Mouse (Mus musculus): ENCODE data around the gene Fam49a. TPM values are rescaled to one million over a fixed set of nuclear protein-coding genes. Genes with fewer than 3 reads are reported as not detected.

Gene Fam49a
- polyA plus RNA-seq, 1 experiment: 11.3 TPM

GRCm38 (mm10) chr12:12292043-12292618 is 30.2 kb downstream of the Fam49a start:
- no peak for DNase-seq (ENCODE audit: low read depth in 1 of 2, low spot score in 2 of 2)
- Histone ChIP-seq H3K27ac (ENCODE audit: insufficient read depth, low read length) (no peak overlapping the region), H3K36me3 (ENCODE audit: control insufficient read depth, insufficient read depth, low read length) (no peaks in the 10 kb centered on the region), H3K4me3 (ENCODE audit: extremely low read depth, insufficient read depth, insufficient read length) (no peak overlapping the region), H3K4me1 (ENCODE audit: control insufficient read depth, insufficient read depth, insufficient read length) (peaks cover 15% of the 10 kb centered on the region), H3K27me3 (ENCODE audit: control insufficient read depth, insufficient read depth, low read length) (no peaks in the 10 kb centered on the region)
- TF ChIP-seq CTCF (IDR thresholded peaks at IDR 0.05; ENCODE audit: extremely low read depth, insufficient read depth, insufficient read length, insufficient replicate concordance) (no peak), POLR2A (IDR thresholded peaks at IDR 0.05; ENCODE audit: low read depth, low read length) (no peak)
- 26% methylated on average over 5 of the region's 5 CpGs for WGBS

- Histone ChIP-seq H3K27me3 (ENCODE audit: control insufficient read depth, insufficient read depth, low read length) (no peaks in the 10 kb centered on the region), H3K4me3 (ENCODE audit: extremely low read depth, insufficient read depth, insufficient read length) (no peak overlapping the region), H3K27ac (ENCODE audit: insufficient read depth, low read length) (no peak overlapping the region), H3K36me3 (ENCODE audit: control insufficient read depth, insufficient read depth, low read length) (no peaks in the 10 kb centered on the region), H3K4me1 (ENCODE audit: control insufficient read depth, insufficient read depth, insufficient read length) (peaks cover 6% of the 10 kb centered on the region; the same call in 1 of the 2 replicates)
- TF ChIP-seq CTCF (IDR thresholded peaks at IDR 0.05; ENCODE audit: extremely low read depth, insufficient read depth, insufficient read length, insufficient replicate concordance) (no peak), POLR2A (IDR thresholded peaks at IDR 0.05; ENCODE audit: low read depth, low read length) (no peak)
- DNase-seq (ENCODE audit: low read depth in 1 of 2, low spot score in 2 of 2): no peak
- WGBS: 75% methylated on average over 5 of the region's 5 CpGs
Measured at GRCm38 (mm10) chr12:12294380-12295171, 32.6 kb downstream of the Fam49a start.

- Histone ChIP-seq H3K4me1 (ENCODE audit: control insufficient read depth, insufficient read depth, insufficient read length) (peaks cover 23% of the 10 kb centered on the region; the same call in 1 of the 2 replicates), H3K4me3 (ENCODE audit: extremely low read depth, insufficient read depth, insufficient read length) (no peak overlapping the region), H3K36me3 (ENCODE audit: control insufficient read depth, insufficient read depth, low read length) (no peaks in the 10 kb centered on the region; the same call in 1 of the 2 replicates), H3K27ac (ENCODE audit: insufficient read depth, low read length) (no peak overlapping the region), H3K27me3 (ENCODE audit: control insufficient read depth, insufficient read depth, low read length) (no peaks in the 10 kb centered on the region)
- TF ChIP-seq CTCF (IDR thresholded peaks at IDR 0.05; ENCODE audit: extremely low read depth, insufficient read depth, insufficient read length, insufficient replicate concordance): no peak
- TF ChIP-seq POLR2A (IDR thresholded peaks at IDR 0.05; ENCODE audit: low read depth, low read length): no peak
- WGBS: 89% methylated on average over 7 of the region's 7 CpGs
- DNase-seq (ENCODE audit: low read depth in 1 of 2, low spot score in 2 of 2): no peak
Measured at GRCm38 (mm10) chr12:12298451-12298850, 36.5 kb downstream of the Fam49a start.

GRCm38 (mm10) chr12:12299303-12299702 is 37.4 kb downstream of the Fam49a start:
- Histone ChIP-seq H3K4me1 (ENCODE audit: control insufficient read depth, insufficient read depth, insufficient read length) (peaks cover 23% of the 10 kb centered on the region; the same call in 1 of the 2 replicates), H3K27me3 (ENCODE audit: control insufficient read depth, insufficient read depth, low read length) (no peaks in the 10 kb centered on the region), H3K27ac (ENCODE audit: insufficient read depth, low read length) (no peak overlapping the region), H3K36me3 (ENCODE audit: control insufficient read depth, insufficient read depth, low read length) (no peaks in the 10 kb centered on the region; the same call in 1 of the 2 replicates), H3K4me3 (ENCODE audit: extremely low read depth, insufficient read depth, insufficient read length) (no peak overlapping the region)
- 90% methylated on average over 2 of the region's 2 CpGs for WGBS
- no peak for DNase-seq (ENCODE audit: low read depth in 1 of 2, low spot score in 2 of 2)
- TF ChIP-seq CTCF (IDR thresholded peaks at IDR 0.05; ENCODE audit: extremely low read depth, insufficient read depth, insufficient read length, insufficient replicate concordance): no peak
- no peak for TF ChIP-seq POLR2A (IDR thresholded peaks at IDR 0.05; ENCODE audit: low read depth, low read length)

- TF ChIP-seq POLR2A (IDR thresholded peaks at IDR 0.05; ENCODE audit: low read depth, low read length) (no peak), CTCF (IDR thresholded peaks at IDR 0.05; ENCODE audit: extremely low read depth, insufficient read depth, insufficient read length, insufficient replicate concordance) (no peak)
- DNase-seq (ENCODE audit: low read depth in 1 of 2, low spot score in 2 of 2): no peak
- no peak overlapping the region for H3K4me3 ChIP-seq (ENCODE audit: extremely low read depth, insufficient read depth, insufficient read length)
- peaks cover 2% of the 10 kb centered on the region for H3K36me3 ChIP-seq (ENCODE audit: control insufficient read depth, insufficient read depth, low read length)
- peaks cover 23% of the 10 kb centered on the region; the same call in 1 of the 2 replicates for H3K4me1 ChIP-seq (ENCODE audit: control insufficient read depth, insufficient read depth, insufficient read length)
- no peaks in the 10 kb centered on the region for H3K27me3 ChIP-seq (ENCODE audit: control insufficient read depth, insufficient read depth, low read length)
- H3K27ac ChIP-seq (ENCODE audit: insufficient read depth, low read length): peak overlapping the region; percentile 91
- WGBS: 67% methylated on average over 2 of the region's 2 CpGs
Measured at GRCm38 (mm10) chr12:12301149-12301548, 39.2 kb downstream of the Fam49a start.

- Histone ChIP-seq H3K27me3 (ENCODE audit: control insufficient read depth, insufficient read depth, low read length) (no peaks in the 10 kb centered on the region), H3K36me3 (ENCODE audit: control insufficient read depth, insufficient read depth, low read length) (peaks cover 2% of the 10 kb centered on the region), H3K4me3 (ENCODE audit: extremely low read depth, insufficient read depth, insufficient read length) (no peak overlapping the region), H3K4me1 (ENCODE audit: control insufficient read depth, insufficient read depth, insufficient read length) (peaks cover 23% of the 10 kb centered on the region; the same call in 1 of the 2 replicates), H3K27ac (ENCODE audit: insufficient read depth, low read length) (peak overlapping the region; percentile 91)
- peak; percentile 81 for DNase-seq (ENCODE audit: low read depth in 1 of 2, low spot score in 2 of 2)
- 0% methylated on average over 4 of the region's 4 CpGs for WGBS
- TF ChIP-seq CTCF (IDR thresholded peaks at IDR 0.05; ENCODE audit: extremely low read depth, insufficient read depth, insufficient read length, insufficient replicate concordance): peak; percentile 38; the same call in 1 of the 2 replicates
- TF ChIP-seq POLR2A (IDR thresholded peaks at IDR 0.05; ENCODE audit: low read depth, low read length): no peak
Measured at GRCm38 (mm10) chr12:12301815-12302214, 39.9 kb downstream of the Fam49a start.
